Mouse (Mus musculus) ES-E14 (cell line): ENCODE measurements around the gene Trim8. TPM values are rescaled to one million over a fixed set of nuclear protein-coding genes. Genes with fewer than 3 reads are reported as not detected.

ENCODE experiments used
- DNase-seq: peaks from one replicate; pipeline ENCODE4 v3.0.0-alpha.2; 2013; ENCODE audit warnings: low read depth, low spot score
- H3K27ac ChIP-seq: 2 replicates; pipeline ENCODE4 v1.5.1; 2012; ENCODE audit warnings: low read depth, mild to moderate bottlenecking, low read length, moderate library complexity, mixed read lengths; ENCODE audit not compliant: poor library complexity, insufficient read depth, severe bottlenecking
- H3K36me3 ChIP-seq: 2 replicates; pipeline ENCODE4 v1.6.1; 2012; ENCODE audit warnings: mild to moderate bottlenecking, low read length, moderate library complexity, mixed read lengths; ENCODE audit not compliant: control insufficient read depth, poor library complexity, insufficient read depth, severe bottlenecking
- H3K4me1 ChIP-seq, 2 experiments: fragments of 150-350 bp in 1 of 2; sonication (generic) in 1 of 2; 2 replicates each; pipeline ENCODE4 v1.6.1; 2012; ENCODE audit warnings: low read length in 2 of 2, mild to moderate bottlenecking in 1 of 2, mixed read lengths in 1 of 2; ENCODE audit not compliant: control insufficient read depth in 2 of 2, insufficient read depth in 2 of 2, poor library complexity in 1 of 2
- H3K4me3 ChIP-seq, 2 experiments: fragments of 150-350 bp in 1 of 2; sonication (generic) in 1 of 2; 2 replicates each; pipeline ENCODE4 v1.5.1; 2012; ENCODE audit warnings: low read length in 2 of 2, low read depth in 1 of 2, mild to moderate bottlenecking in 1 of 2, mixed read lengths in 1 of 2; ENCODE audit not compliant: insufficient read depth in 1 of 2, poor library complexity in 1 of 2, severe bottlenecking in 1 of 2
- H3K9ac ChIP-seq: 2 replicates; pipeline ENCODE4 v1.6.1; 2012; ENCODE audit warnings: low read depth, mild to moderate bottlenecking, low read length, mixed read lengths; ENCODE audit not compliant: poor library complexity, insufficient read depth, severe bottlenecking
- H3K9me3 ChIP-seq: fragments of 150-350 bp; sonication (generic); 2 replicates; pipeline ENCODE4 v1.6.1; 2012; ENCODE audit warnings: low read depth, mild to moderate bottlenecking, low read length; ENCODE audit not compliant: control insufficient read depth, insufficient read depth
- CHD2 ChIP-seq: IDR thresholded peaks from 2 replicates; pipeline ENCODE4 v1.6.1; 2014; ENCODE audit warnings: mild to moderate bottlenecking, low read depth, low read length, inconsistent platforms
- HCFC1 ChIP-seq: IDR thresholded peaks from 2 replicates; pipeline ENCODE4 v1.6.1; 2012; ENCODE audit warnings: low read length, inconsistent platforms, borderline replicate concordance; ENCODE audit not compliant: insufficient read depth
- MAFK ChIP-seq: IDR thresholded peaks from 2 replicates; pipeline ENCODE4 v1.6.1; 2014; ENCODE audit warnings: mild to moderate bottlenecking, low read depth, low read length, inconsistent platforms; ENCODE audit not compliant: insufficient read depth
- ZC3H11A ChIP-seq: IDR thresholded peaks from 2 replicates; pipeline ENCODE4 v1.6.1; 2012; ENCODE audit warnings: low read depth, mild to moderate bottlenecking, inconsistent platforms, low read length, borderline replicate concordance
- ZNF384 ChIP-seq: IDR thresholded peaks from 2 replicates; pipeline ENCODE4 v1.6.1; 2012; ENCODE audit warnings: low read depth, low read length, inconsistent platforms
- in situ Hi-C, 2 experiments: fragments of 600-800 bp; cut with MboI; formaldehyde crosslinking; loops; one replicate each; pipeline ENCODE4 v1.15.1; 2025; ENCODE audit warnings: low sequenced_read_pairs in 2 of 2, inconsistent platforms in 1 of 2; ENCODE audit not compliant: unreplicated experiment in 2 of 2
- total RNA-seq: library from RNA; depleted of rRNA; stranded (reverse); fragments of 300-350 nt; gene quantifications from 2 replicates; pipeline ENCODE4 v1.2.3, GENCODE M21; 2012

Trim8 gene
- total RNA-seq, 1 experiment, result 26.1 TPM

DNA sequence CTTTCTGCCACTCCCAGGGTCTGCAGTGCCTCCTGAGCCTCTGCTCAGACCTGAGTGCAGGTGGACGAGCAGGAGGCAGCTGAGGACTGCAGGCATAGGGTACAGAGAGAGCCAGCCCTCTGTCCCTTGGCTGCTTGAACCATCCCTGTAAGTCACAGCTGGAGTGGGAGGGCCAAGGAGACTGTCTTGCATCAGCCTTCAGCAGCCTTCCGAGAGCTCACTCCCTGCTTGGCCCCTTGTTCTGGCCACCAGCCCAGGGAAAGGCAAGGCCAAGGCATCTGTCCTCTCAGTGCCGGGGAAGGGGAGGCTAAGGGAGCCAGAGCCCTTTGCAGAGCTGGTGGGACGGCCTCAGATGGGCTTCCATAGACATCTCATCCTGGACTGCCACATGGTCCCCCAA lies 23.3 kb upstream of the Trim8 start:
- Histone ChIP-seq H3K27ac (0 out of 2 replicates have a peak overlapping the region, but pooled peaks have one; percentile 9), H3K9me3 (no peaks in the 10 kb centered on the region), H3K9ac (peak overlapping the region; percentile 1; the same call in 1 of the 2 replicates), H3K4me3 (no peak overlapping the region), H3K36me3 (no peaks in the 10 kb centered on the region; the same call in 1 of the 2 replicates), H3K4me1 (peaks cover 12 to 61% of the 10 kb centered on the region in 2 experiments)
- in situ Hi-C loops, result no loop called here
- TF ChIP-seq MAFK (no peak), ZC3H11A (no peak), HCFC1 (no peak), ZNF384 (no peak), CHD2 (no peak)
- no peak for DNase-seq

DNA sequence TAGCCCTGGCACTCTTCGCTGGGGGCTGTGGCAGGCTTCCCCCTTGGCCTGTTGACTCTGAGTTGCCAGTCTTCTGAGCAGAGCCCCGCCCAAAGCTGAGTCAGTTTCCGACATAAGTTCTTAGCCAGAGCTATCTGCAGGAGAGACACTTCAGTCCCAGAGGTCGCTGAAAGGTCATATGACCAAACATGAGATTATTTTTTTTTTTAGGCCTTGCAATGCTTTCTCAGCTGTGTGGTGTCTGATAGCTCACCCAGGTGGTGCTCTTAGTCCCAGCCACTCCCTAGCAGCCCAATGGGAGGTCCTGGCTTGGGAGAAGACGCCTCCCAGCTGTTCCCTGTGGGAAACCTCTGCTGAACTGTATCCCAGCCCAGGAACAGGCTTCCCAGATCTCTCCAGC lies 22.7 kb upstream of the Trim8 start:
- in situ Hi-C loops, result no loop called here
- peak overlapping the region; percentile 61; the same call in 1 of the 2 replicates for H3K27ac ChIP-seq
- peak overlapping the region; percentile 1; the same call in 1 of the 2 replicates for H3K9ac ChIP-seq
- H3K9me3 ChIP-seq, result no peaks in the 10 kb centered on the region
- TF ChIP-seq ZNF384 (no peak), MAFK (no peak), HCFC1 (no peak), ZC3H11A (no peak), CHD2 (no peak)
- H3K36me3 ChIP-seq, result no peaks in the 10 kb centered on the region; the same call in 1 of the 2 replicates
- no peak for DNase-seq
- H3K4me1 ChIP-seq, result peaks cover 12 to 60% of the 10 kb centered on the region in 2 experiments
- H3K4me3 ChIP-seq, result 0 out of 4 replicates have a peak overlapping the region, but pooled peaks of 1 of the 2 experiments have one; percentile 11

DNA sequence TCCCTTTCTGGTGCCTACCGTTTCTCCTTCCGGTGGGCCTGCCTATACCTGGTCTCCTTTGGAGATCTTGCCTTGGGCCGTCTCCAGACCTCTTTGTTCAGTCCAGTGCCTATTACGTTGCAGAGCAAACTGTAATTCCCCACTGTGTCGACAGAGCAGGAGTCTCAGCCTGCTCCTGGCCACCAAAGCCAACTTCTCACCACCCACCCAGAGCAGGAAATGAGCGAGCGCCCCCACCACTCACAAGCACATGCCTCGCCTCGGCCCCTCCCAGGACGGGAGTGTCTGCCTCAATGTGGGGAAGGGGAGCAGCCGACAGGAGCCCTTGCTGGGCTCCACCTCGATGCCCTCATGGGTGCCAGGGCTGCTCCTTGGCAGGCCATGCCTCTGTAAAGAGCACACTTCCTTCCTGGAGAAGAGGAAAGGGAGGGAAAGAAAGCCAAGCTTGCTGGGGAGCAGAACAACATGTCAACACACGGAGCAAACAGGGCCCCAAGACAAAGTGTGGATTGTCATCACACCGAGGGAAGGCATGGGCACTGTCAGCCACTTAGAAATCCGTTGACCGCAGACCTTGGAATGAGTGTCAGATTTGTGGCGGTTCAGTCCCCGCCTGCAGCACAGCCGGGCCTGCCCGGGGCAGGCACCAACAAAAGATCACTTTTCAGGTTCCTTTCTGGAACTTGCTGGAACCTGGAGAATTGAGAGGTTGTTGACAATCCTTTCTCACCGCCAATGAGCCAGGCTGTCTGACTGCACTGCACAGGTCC lies 22.0 kb upstream of the Trim8 start:
- in situ Hi-C loops, result no loop called here
- H3K9me3 ChIP-seq, result no peaks in the 10 kb centered on the region
- peaks cover 2% of the 10 kb centered on the region; the same call in 1 of the 2 replicates for H3K36me3 ChIP-seq
- no peak for DNase-seq
- H3K27ac ChIP-seq, result peak overlapping the region; percentile 61; the same call in 1 of the 2 replicates
- TF ChIP-seq ZNF384 (no peak), HCFC1 (no peak), ZC3H11A (no peak), CHD2 (no peak), MAFK (no peak)
- peak overlapping the region; percentile 28; the same call in 1 of the 2 replicates for H3K9ac ChIP-seq
- H3K4me1 ChIP-seq, result peaks cover 14 to 62% of the 10 kb centered on the region in 2 experiments
- 0 out of 4 replicates have a peak overlapping the region, but pooled peaks of 1 of the 2 experiments have one; percentile 11 for H3K4me3 ChIP-seq

DNA sequence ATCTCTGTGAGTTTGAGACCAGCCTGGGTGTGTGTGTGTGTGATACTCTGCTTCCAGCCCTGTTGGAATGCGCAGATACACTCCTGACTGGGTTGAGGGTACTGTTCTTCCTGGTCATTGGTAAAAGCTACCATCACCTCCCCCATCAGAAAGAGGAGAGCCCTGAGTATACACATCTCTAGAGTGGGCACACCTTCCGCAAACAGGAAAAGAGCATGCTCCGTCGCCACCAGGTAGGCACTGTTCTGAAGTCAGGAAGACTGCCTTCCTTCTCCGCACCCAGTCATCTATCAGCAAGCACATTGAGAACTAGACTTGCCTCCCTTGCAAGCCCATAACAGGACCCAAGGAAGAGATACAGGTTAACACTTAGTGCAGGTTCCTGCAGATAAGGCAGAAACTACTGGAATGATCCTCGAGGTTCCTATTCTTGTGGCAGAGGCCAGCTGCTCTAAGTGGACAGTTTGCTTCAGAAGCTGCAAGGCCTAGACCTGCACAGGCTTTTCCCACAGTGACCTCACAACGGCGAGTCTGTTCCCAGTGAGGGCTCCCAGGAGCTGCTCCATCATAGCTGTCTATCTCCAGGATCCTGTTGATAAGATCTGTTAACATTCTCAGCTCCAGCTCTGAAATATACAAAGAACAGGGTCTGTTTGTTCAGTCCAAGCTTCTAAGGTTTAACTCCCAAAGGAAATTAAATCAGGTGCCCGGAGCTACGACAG lies 20.7 kb upstream of the Trim8 start:
- H3K9ac ChIP-seq, result no peak overlapping the region
- no peaks in the 10 kb centered on the region for H3K9me3 ChIP-seq
- peaks cover 3% of the 10 kb centered on the region; the same call in 1 of the 2 replicates for H3K36me3 ChIP-seq
- TF ChIP-seq HCFC1 (no peak), ZNF384 (no peak), ZC3H11A (no peak), MAFK (no peak), CHD2 (no peak)
- no peak for DNase-seq
- in situ Hi-C loops, result no loop called here
- H3K4me1 ChIP-seq, result peaks cover 14 to 59% of the 10 kb centered on the region in 2 experiments
- H3K4me3 ChIP-seq, result no peak overlapping the region
- no peak overlapping the region for H3K27ac ChIP-seq
